Mouse (Mus musculus) kidney, adult 18-20 months (tissue): Measurements from ENCODE around the gene Tsr3.
A peak's percentile ranks its signal among the peaks of the same experiment; 100 is the strongest.
"Not testable (repeated sequence)": the region's sequence is repeated elsewhere in the genome, so short reads cannot be mapped to it uniquely, and the experiment has no call there.

Source experiments
- DNase-seq: peaks from one replicate; pipeline ENCODE4 v3.0.0; 2021

Tsr3 gene

GRCm38 (mm10) chr17:25239695-25240636 lies at the start of gene Tsr3, which contains the start of gene Gnptg:
Gene Tsr3 (plus strand): TSS chr17:25240170.
Gene Gnptg (minus strand): TSS chr17:25240124.
- peak; percentile 85 for DNase-seq

- no peak for DNase-seq
Measured at GRCm38 (mm10) chr17:25202401-25202800, 37.6 kb upstream of the Tsr3 start.

GRCm38 (mm10) chr17:25210006-25210405 lies 30.0 kb upstream of the Tsr3 start:
- no peak for DNase-seq

GRCm38 (mm10) chr17:25210680-25211466 lies 29.1 kb upstream of the Tsr3 start:
- DNase-seq = peak; percentile 59

DNA sequence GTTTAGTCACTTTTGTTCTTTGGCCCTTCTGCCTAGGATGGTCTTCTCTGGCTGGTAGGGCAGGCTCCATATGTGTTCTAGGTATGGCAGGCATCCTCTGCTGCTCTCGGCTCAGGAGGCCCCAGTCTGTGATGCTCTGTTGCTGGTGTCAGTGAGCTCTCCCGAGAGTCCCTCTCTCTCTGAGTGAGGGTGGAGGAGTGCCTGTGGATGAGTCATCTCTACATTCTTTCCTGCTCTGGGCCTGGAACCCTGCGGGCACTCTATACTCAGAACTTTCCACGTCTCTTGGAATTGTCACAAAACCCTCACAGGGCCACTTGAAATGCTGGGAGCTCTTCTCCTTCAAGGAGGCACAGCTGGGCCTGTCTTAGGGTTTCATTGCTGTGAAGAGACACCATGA lies 28.3 kb upstream of the Tsr3 start:
- no peak for DNase-seq

- DNase-seq = no peak
Measured at GRCm38 (mm10) chr17:25215431-25215830, 24.5 kb upstream of the Tsr3 start.

DNA sequence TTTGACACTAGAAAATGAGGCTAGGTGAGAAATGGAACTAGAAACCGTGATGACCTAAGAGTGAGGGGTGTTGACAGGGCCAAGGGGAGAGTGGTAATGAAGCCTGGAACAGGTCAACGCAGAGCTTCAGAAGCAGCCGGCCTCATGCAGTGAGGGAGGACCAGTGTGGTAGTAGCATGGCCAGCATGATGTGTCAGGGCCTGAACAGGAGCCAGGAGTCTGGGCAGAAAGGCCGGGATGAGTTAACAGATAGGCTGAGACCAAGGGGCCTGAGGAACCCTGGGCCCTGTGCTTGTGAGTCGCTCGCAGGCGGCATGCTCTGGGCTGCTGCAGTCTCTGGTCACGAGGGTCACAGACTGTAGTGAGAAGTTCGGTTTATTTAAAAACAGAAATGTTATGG lies 21.0 kb upstream of the Tsr3 start:
- DNase-seq = no peak

GRCm38 (mm10) chr17:25219492-25220295 lies 20.3 kb upstream of the Tsr3 start:
- DNase-seq = no peak

- peak; percentile 13 for DNase-seq
Measured at GRCm38 (mm10) chr17:25220746-25221145, 19.2 kb upstream of the Tsr3 start.

GRCm38 (mm10) chr17:25221821-25222503 lies 18.0 kb upstream of the Tsr3 start:
- peak; percentile 80 for DNase-seq

GRCm38 (mm10) chr17:25222504-25222940 lies 17.4 kb upstream of the Tsr3 start:
- DNase-seq = not testable (repeated sequence)

- DNase-seq = peak; percentile 34
Measured at GRCm38 (mm10) chr17:25222951-25223601, 16.9 kb upstream of the Tsr3 start.

DNA sequence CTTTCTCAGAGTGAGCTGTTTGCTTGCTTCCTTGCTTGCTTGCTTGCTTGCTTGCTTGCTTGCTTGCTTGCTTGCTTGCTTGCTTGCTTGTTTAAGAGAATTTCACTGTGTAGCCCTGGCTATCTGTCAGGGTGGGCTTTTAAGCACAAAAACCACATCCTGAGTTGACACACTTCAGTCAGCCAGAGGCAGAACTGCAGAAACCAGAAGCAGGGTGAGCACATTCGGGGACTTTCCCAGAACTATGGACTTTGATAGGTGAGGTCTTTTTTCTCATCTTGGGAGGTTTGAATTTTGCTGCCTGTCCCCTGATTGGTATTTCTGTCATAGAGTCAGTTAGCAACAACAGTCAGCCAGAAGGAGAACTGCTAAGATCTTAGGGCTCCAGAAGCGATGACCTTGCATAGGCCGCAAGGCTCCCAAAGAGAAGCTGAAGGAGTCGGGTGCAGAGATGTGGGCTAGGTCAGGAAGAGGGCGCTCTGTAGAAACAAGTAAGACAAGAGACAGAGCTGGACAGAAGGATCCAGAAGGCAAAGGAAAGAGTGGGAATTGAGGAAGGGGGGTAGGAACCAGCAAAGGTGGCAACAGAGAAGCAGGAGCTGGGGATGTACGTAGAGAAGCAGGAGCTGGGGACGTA lies 15.3 kb upstream of the Tsr3 start:
- peak; percentile 13 for DNase-seq

DNA sequence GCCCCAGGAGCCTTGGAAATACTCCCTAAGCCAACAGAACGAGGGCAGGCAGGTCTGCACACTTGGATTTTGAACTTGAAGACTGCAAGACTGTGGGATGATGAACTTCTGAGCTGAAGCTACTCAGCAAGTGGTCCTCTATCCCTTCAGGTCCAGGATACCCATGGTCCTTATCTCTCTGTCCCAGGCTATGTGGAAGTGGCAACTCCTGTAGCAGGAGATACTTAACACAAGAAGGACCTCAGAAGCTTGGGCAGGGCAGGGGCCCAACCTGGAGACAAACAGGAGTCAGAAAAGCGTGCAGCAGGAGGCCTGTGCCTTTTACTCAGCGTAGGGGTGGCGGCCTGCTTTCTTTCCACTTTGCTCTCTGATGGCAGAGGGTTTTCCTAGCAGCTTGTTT lies 14.3 kb upstream of the Tsr3 start:
- no peak for DNase-seq

GRCm38 (mm10) chr17:25227991-25228390 lies 12.0 kb upstream of the Tsr3 start:
- peak; percentile 55 for DNase-seq

DNA sequence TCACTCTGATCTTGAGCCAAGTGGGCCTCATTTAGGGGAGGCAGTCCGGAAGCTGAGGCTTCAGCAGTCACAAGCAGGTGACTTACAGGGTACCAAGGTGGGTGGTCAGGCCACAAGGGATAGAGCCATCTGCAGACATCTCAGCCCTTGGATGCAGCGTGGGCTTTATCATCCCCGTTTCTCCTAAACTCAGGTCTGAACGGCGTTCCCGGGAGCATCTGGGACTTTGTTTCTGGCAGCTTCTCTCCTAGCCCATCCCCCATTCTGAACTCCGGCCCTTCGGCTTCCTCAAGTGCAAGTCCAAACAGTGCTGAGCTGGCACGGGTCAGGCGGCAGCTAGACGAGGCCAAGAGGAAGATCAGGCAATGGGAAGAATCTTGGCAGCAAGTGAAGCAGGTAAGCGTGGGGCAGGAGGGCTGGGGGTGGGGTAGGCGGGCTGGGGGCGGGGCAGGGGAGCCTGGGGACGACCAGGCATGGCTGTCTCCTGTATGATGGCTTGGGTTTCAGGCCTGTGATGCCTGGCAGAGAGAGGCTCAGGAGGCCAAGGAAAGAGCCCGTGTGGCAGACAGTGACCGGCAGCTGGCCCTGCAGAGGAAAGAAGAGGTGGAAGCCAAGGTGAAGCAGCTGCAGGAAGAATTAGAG lies 9.8 kb upstream of the Tsr3 start:
- peak; percentile 57 for DNase-seq

DNA sequence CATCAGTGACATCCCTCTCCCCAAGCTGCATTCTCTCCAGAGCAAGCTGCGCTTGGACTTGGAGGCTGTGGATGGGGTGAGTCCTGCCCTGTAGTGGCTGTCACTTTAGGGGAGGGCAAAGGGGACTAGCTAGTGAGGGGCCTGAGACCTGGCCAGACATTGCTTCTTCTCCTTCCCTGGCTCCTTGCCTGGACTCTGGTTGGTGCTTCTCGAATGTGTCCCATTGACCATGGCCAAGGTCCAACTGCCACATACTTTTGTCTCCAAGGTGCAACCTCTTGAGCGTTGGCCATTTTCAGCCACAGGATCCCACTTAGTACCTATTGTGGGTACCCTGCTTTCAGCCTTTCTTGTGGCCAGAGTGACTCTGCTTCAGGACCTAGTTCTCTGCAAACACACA lies 9.3 kb upstream of the Tsr3 start:
- peak; percentile 58 for DNase-seq

DNA sequence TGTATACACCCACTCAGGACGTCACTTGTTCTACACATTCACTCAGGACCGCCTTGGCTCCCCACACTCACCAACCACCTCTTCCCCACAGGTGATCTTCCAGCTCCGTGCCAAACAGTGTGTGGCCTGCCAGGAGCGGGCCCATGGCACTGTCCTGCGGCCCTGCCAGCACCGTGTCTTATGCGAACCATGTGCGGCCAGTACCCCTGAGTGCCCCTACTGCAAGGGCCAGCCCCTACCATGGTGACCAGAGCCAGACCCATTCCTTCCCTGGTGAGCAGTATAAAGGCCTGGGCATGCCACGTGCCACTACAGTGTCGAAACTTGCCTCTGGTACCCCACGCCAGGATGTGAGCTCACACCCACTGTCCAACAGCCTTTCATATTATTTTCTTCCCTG lies 8.3 kb upstream of the Tsr3 start:
- DNase-seq = not testable (repeated sequence)

DNA sequence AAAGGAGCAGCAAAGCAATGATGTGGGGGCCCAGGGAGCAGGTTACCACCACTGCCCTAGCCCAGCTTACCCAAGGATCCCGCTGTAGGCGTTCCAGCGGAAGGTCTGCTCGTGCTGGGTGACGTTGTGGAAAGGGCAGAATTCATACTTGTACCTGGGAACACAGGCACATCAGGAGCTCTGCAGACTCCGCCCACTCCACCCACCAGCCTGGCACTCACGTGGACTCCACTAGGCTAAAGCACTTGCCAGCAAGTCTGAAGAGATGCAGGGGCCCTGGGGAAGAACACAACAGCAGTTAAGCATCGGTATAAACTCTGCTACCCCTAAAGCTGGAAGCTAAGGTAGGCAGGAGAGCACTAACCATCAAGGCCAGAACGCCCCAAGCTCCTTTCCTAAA lies 4.3 kb upstream of the Tsr3 start:
- DNase-seq = no peak

DNA sequence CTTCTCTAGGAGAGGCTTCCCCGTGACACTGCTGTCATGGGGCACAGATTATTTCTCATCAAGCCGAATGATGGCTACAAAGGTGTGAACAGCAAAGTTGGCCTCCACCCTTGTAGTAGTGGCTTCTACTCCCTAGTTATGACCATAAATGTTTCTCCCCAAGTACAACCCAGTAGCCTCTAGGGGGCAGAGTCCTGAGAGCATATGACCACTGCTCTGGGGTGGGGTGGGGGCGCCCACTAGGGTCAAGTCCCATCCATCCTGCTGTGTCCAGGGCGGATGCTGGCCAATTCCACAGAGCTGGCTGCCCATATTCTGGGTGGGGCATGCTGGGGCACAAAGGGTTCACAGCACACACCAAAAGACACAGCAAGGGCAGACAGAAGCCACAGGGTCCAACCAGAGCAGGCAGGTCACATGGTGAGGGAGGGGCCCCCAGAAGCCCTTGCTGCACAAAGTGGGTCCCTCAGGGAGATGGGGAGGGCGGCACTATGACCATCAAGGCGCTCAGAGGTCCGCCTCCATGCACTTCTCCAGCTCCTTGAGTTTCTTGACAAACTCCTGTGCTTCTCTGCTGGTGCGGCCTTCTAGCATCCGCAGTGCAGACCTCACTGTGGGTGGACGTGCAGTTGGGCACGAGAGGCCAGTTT lies 3.3 kb downstream of the Tsr3 start:
- DNase-seq = no peak
